Mouse (Mus musculus) kidney, adult 8-10 months (tissue): ENCODE data around the gene Stmnd1.
"Not testable (repeated sequence)": the region's sequence is repeated elsewhere in the genome, so short reads cannot be mapped to it uniquely, and the experiment has no call there.

Source experiments
- DNase-seq, 2 experiments: peaks; one replicate each; pipeline ENCODE4 v3.0.0; 2022

Stmnd1 gene

GRCm38 (mm10) chr13:46273453-46274110, at the start of gene Stmnd1:
Gene Stmnd1, plus strand, starts transcription at chr13:46273721.
- DNase-seq: no peak

- DNase-seq: peak; percentile 29 to 55
These were observed 46.6 kb upstream of the Stmnd1 start for GRCm38 (mm10) chr13:46226956-46227355.

- no peak for DNase-seq
These were observed 46.0 kb upstream of the Stmnd1 start for GRCm38 (mm10) chr13:46227486-46227885.

GRCm38 (mm10) chr13:46228750-46229149, 44.8 kb upstream of the Stmnd1 start:
- not testable (repeated sequence) for DNase-seq

- no peak for DNase-seq
These were observed 41.9 kb upstream of the Stmnd1 start for GRCm38 (mm10) chr13:46231514-46232085.

- peak; percentile 48 to 51 for DNase-seq
These were observed 35.7 kb upstream of the Stmnd1 start for GRCm38 (mm10) chr13:46237723-46238349.

GRCm38 (mm10) chr13:46238796-46239195, 34.7 kb upstream of the Stmnd1 start:
- peak; percentile 77 to 78 for DNase-seq

- peak; percentile 14 to 33 for DNase-seq
These were observed 31.9 kb upstream of the Stmnd1 start for GRCm38 (mm10) chr13:46241391-46242188.

GRCm38 (mm10) chr13:46253753-46254152, 19.8 kb upstream of the Stmnd1 start:
- no peak for DNase-seq

GRCm38 (mm10) chr13:46254171-46254570, 19.4 kb upstream of the Stmnd1 start:
- DNase-seq: no peak

GRCm38 (mm10) chr13:46255616-46256015, 17.9 kb upstream of the Stmnd1 start:
- no peak for DNase-seq

GRCm38 (mm10) chr13:46257847-46258246, 15.7 kb upstream of the Stmnd1 start:
- DNase-seq: peak; percentile 38 to 74

- DNase-seq: no peak
These were observed 14.0 kb upstream of the Stmnd1 start for GRCm38 (mm10) chr13:46259526-46259925.

- no peak for DNase-seq
These were observed 12.3 kb upstream of the Stmnd1 start for GRCm38 (mm10) chr13:46261244-46261643.

GRCm38 (mm10) chr13:46267783-46268182, 5.7 kb upstream of the Stmnd1 start:
- no peak for DNase-seq

GRCm38 (mm10) chr13:46268341-46268740, 5.2 kb upstream of the Stmnd1 start:
- DNase-seq: no peak

- no peak for DNase-seq
These were observed 4.6 kb upstream of the Stmnd1 start for GRCm38 (mm10) chr13:46268815-46269445.

GRCm38 (mm10) chr13:46272811-46273452, 589 bp upstream of the Stmnd1 start:
- DNase-seq: no peak

GRCm38 (mm10) chr13:46275701-46276100, 2.2 kb downstream of the Stmnd1 start:
- DNase-seq: no peak

GRCm38 (mm10) chr13:46282543-46282942, 9.0 kb downstream of the Stmnd1 start:
- DNase-seq: no peak

- no peak for DNase-seq
These were observed 14.3 kb downstream of the Stmnd1 start for GRCm38 (mm10) chr13:46287801-46288200.

GRCm38 (mm10) chr13:46288372-46288771, 14.9 kb downstream of the Stmnd1 start:
- DNase-seq: no peak
